In the genomic region with DNA sequence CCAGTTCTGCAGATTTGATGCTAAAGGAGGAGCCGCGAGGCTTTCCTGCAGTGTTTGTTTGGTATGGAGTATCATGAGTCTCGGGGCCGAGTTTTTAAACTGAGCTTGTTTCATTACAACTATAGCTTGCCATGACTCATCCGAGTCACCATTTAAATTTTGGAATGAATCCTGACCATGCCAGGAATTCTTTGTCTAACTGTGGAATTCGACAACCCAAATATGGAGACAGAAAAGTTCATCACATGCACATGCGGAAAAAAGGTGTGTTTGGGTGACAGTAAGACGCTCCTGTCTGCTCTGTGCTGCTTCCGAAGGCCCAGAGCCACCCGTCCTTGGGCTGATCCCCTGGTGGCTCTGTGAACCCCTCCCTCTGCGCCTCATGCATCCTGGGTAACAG, we compare ENCODE assay signal across 17 mouse cellular contexts.
"Had no signal": no experiment of that assay in that cellular context is flagged by ENCODE, and none has a peak within 500 bp of the region (broad histone marks: within the 10 kb centered on the region; RNA-seq: fewer than 3 reads in every experiment).

No protein-coding gene starts in this region.

- H3K4me3 ChIP-seq: kidney, embryonic 15.5 days; limb, embryonic 15.5 days; liver, embryonic 13.5 days; lung, embryonic 15.5 days; megakaryocyte, embryonic 14.5 days; midbrain, embryonic 15.5 days; neural tube, embryonic 13.5 days had no signal

- H3K9me3 ChIP-seq: kidney, embryonic 15.5 days; limb, embryonic 15.5 days; liver, embryonic 13.5 days; lung, embryonic 15.5 days; midbrain, embryonic 15.5 days; neural tube, embryonic 13.5 days had no signal

- DNase-seq: kidney, adult 2 months; kidney, postnatal 14 days; layer of hippocampus, postnatal 36 days; liver, embryonic 13.5 days; liver, postnatal 0 days; lung, postnatal 14 days; retina, postnatal 1 day; right cerebral cortex, postnatal 25 days; thymus, adult 18-20 months; thymus, postnatal 25 days had no signal

- H3K4me1 ChIP-seq: kidney, embryonic 15.5 days; limb, embryonic 15.5 days; lung, embryonic 15.5 days; midbrain, embryonic 15.5 days; neural tube, embryonic 13.5 days had no signal

- H3K27me3 ChIP-seq: kidney, embryonic 15.5 days; limb, embryonic 15.5 days; liver, embryonic 13.5 days; lung, embryonic 15.5 days; megakaryocyte, embryonic 14.5 days; midbrain, embryonic 15.5 days; neural tube, embryonic 13.5 days had no signal

- H3K27ac ChIP-seq: kidney, embryonic 15.5 days; limb, embryonic 15.5 days; liver, embryonic 13.5 days; lung, embryonic 15.5 days; macrophage; midbrain, embryonic 15.5 days; neural tube, embryonic 13.5 days had no signal
